Mouse (Mus musculus): ENCODE measurements around the gene Tmem131.

DNA sequence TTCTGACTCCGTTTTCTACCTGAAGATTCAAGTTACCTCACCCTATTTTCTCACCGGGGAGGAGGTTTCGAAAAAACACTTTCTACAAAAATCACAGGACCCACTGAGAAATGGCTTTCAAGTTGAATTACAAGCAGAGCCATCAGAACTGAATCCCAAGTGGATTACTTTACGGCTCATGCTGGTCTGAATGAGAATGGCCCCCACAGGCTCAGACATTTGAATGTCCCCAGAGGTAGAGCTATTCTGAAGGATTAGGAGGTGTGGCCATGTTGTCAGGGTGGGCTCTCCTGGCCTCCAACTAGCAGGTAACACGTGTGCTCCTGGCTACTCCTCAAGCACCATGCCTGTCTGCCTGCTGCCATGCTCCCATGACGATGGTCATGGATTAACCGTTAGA lies 109.4 kb downstream of the Tmem131 start:
- TF ChIP-seq CTCF (IDR thresholded peaks at IDR 0.05; ENCODE audit: low read depth) (no peak), EP300 (IDR thresholded peaks at IDR 0.05; ENCODE audit: low read depth) (no peak)
